Comparison of ENCODE assay signal across 16 mouse cellular contexts in genomic region chr5:140104891-140105290, GRCm38 (mm10).
"Had no signal": no experiment of that assay in that cellular context is flagged by ENCODE, and none has a peak within 500 bp of the region (broad histone marks: within the 10 kb centered on the region; RNA-seq: fewer than 3 reads in every experiment).

No protein-coding gene starts in this region.

- H3K36me3 ChIP-seq: neural tube, embryonic 13.5 days; neural tube, embryonic 15.5 days had no signal

- H3K9me3 ChIP-seq: neural tube, embryonic 13.5 days; neural tube, embryonic 15.5 days; stomach, embryonic 15.5 days had no signal

- H3K9ac ChIP-seq: neural tube, embryonic 13.5 days; neural tube, embryonic 15.5 days; stomach, embryonic 15.5 days had no signal

- H3K4me2 ChIP-seq: neural tube, embryonic 13.5 days; neural tube, embryonic 15.5 days; stomach, embryonic 15.5 days had no signal

- H3K27ac ChIP-seq: neural tube, embryonic 13.5 days; neural tube, embryonic 15.5 days; stomach, embryonic 15.5 days; stomach, postnatal 0 days had no signal

- H3K27me3 ChIP-seq: neural tube, embryonic 13.5 days; neural tube, embryonic 15.5 days; stomach, embryonic 15.5 days had no signal

- H3K4me3 ChIP-seq: neural tube, embryonic 13.5 days; neural tube, embryonic 15.5 days; stomach, embryonic 15.5 days had no signal

- DNase-seq: retina, postnatal 1 day; right cerebral cortex, adult 18-20 months; right cerebral cortex, postnatal 14 days; right cerebral cortex, postnatal 25 days; right cerebral cortex, postnatal 4 days; spleen, adult 18-20 months; thymus, adult 18-20 months; thymus, adult 2 months; thymus, postnatal 14 days; thymus, postnatal 25 days; thymus, postnatal 36 days; thymus, postnatal 4 days had no signal

- H3K4me1 ChIP-seq: stomach, embryonic 15.5 days had no signal
